Mouse (Mus musculus): ENCODE data around the gene Acnat2. TPM values are rescaled to one million over a fixed set of nuclear protein-coding genes. Genes with fewer than 3 reads are reported as not detected.
"Not testable (repeated sequence)": the region's sequence is repeated elsewhere in the genome, so short reads cannot be mapped to it uniquely, and the experiment has no call there.

Acnat2 gene
- total RNA-seq (2015) (not detected in 2 replicates), total RNA-seq (2017) (not detected in 2 replicates)

GRCm38 (mm10) chr4:49407957-49408356 is at the start of gene Acnat2:
Gene Acnat2, minus strand, starts transcription at chr4:49408151.
- ATAC-seq (replicated peaks; ENCODE audit: poor library complexity): not testable (repeated sequence)

DNA sequence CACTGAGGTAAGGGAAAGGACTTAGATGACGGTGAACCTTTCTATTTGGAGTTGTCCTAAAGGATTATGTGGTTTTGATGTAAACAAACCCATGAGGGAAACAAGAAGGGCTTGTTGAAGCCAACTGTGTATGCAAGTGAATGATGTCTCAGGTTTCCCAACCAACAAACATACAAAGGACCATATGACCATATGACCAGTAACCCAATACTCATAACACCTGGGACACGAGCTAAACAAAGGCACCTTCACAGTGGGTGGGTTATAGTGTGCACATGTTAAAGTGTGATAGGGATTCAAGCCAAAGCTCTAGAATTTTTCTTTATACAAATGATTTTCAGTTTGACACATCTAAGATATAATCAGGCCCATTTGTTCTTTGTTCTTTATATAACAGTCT is 48.2 kb upstream of the Acnat2 start:
- ATAC-seq (replicated peaks; ENCODE audit: poor library complexity): no peak

DNA sequence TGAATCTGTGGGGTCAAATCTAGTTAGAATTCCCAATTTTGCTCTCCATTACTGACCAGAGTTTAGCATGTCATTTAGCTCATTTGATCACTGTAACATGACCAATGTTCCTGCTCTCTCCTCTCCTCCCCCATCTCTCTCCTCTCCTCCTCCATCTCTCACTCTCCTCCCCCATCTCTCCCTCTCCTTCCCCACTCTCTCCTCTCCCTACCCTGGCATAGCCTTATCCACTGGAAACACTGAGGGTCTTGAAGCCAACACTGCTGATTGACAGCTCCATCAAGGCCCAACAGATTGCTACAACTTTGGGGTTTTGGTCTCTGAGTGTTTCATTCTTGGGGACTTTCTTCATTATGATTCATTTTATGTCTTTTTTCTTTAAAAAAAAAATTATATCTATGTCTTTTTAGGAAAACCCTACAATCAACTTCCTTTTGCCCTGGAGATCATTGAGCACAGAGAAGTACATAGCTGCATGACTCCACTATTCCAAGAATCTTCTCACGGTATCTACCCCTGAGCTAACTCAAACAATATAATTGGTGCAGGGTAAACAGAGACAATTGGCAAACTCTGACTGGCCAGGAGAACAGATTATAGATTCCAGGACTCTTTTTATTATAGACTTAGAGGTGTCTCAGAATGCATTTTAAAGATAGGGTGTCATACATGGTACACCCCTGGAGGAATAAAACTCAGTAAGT is 44.0 kb upstream of the Acnat2 start:
- peak; percentile 17; the same call in 1 of the 2 replicates for ATAC-seq (replicated peaks; ENCODE audit: poor library complexity)

DNA sequence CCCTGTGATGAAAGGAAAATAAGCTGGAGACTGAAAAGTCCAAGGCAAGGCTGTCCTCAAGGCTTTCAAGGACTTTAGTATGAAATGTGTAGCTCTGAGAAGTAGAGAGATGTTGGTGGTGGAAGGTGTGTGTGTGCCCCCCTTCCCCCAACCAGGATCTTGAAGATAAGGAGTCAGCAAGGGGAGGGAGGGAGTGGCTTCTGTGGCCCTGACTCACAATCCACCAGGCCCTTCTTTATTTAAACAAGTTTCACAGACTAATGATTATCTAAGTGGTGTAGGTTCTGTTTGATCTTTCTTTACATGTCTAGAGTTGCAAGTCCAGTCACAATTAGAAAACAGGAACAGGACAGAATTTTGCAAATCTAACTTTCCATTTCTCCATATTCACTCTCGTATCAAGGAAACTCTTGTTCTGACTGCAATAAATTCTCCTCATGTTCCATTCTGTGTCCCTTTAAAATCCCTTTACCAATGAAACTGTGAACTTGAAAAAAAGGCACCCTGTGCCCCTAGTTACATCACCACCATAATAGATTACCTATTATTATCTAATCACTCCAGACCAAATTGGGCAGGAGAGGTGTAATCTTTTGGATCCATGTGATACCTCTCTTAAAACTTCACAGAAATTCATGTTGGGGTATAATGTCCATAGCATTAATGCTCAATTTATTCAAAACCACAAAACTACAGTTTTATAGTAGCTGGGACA is 43.3 kb upstream of the Acnat2 start:
- peak; percentile 50 for ATAC-seq (replicated peaks; ENCODE audit: poor library complexity)

- not testable (repeated sequence) for ATAC-seq (replicated peaks; ENCODE audit: poor library complexity)
These were observed 29.0 kb upstream of the Acnat2 start for GRCm38 (mm10) chr4:49436968-49437367.

DNA sequence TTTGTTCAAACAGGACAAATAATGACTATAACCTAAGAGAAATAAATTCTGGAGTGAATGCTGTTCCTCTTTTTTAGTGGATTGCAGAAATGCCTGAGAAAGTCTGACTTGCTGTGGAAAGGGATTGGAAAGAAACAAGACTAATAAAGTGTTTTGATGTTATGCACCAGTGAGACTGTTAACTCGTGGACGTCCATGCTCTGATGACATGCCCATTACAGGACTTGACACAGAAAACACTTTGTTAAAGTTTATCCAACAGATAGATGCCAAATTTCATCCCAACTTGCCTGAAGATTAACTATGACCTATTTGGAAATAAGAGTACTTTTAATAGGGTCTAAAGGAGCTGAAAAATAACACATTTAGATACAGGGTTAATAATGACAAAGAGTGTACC is 2.2 kb upstream of the Acnat2 start:
- ATAC-seq (replicated peaks; ENCODE audit: poor library complexity): not testable (repeated sequence)

DNA sequence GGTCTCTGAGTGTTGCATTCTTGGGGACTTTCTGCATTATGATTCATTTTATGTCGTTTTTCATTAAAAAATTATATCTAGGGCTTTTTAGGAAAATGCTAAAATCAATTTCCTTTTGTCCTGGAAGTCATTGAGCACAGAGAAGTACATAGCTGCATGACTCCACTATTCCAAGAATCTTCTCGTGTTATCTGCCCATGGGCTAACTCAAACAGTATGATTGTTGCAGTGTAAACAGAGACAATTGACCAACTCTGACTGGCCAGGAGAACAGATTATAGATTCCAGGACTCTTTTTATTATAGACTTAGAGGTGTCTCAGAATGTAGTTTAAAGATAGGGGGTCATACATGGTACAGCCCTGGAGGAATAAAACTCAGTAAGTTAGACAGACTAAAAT is 21.1 kb downstream of the Acnat2 start:
- ATAC-seq (replicated peaks; ENCODE audit: poor library complexity): no peak

DNA sequence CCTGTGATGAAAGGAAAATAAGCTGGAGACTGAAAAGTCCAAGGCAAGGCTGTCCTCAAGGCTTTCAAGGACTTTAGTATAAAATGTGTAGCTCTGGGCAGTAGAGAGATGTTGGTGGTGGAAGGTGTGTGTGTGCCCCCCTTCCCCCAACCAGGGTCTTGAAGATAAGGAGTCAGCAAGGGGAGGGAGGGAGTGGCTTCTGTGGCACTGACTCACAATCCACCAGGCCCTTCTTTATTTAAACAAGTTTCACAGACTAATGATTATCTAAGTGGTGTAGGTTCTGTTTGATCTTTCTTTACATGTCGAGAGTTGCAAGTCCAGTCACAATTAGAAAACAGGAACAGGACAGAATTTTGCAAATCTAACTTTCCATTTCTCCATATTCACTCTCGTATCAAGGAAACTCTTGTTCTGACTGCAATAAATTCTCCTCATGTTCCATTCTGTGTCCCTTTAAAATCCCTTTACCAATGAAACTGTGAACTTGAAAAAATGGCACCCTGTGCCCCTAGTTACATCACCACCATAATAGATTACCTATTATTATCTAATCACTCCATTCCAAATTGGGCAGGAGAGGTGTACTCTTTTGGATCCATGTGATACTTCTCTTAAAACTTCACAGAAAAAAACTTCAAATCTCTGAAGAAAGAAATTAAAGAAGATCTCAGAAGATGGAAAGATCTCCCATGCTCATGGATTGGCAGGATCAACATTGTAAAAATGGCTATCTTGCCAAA is 24.2 kb downstream of the Acnat2 start:
- not testable (repeated sequence) for ATAC-seq (replicated peaks; ENCODE audit: poor library complexity)

DNA sequence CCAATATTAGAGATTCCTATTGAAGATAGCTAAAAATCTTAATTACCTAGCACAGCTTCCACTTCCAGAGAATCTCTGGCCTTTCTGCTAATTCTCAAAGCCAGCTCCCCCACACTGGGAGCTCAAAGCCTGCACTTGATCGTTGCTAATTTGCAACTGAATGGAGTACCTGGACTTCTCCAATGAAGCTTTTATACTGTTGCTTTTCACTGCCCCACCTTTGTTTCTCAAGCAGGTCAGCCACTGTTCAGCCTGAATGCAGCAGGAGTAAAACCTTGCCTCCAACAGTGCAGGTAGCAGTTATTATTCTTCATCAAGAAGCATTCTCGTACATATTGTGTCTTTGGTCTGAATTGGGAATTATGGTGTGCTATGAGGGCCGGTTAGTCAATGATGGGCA is 39.9 kb downstream of the Acnat2 start:
- ATAC-seq (replicated peaks; ENCODE audit: poor library complexity): not testable (repeated sequence)

GRCm38 (mm10) chr4:49357097-49357496 is 50.9 kb downstream of the Acnat2 start:
- ATAC-seq (replicated peaks; ENCODE audit: poor library complexity): no peak

DNA sequence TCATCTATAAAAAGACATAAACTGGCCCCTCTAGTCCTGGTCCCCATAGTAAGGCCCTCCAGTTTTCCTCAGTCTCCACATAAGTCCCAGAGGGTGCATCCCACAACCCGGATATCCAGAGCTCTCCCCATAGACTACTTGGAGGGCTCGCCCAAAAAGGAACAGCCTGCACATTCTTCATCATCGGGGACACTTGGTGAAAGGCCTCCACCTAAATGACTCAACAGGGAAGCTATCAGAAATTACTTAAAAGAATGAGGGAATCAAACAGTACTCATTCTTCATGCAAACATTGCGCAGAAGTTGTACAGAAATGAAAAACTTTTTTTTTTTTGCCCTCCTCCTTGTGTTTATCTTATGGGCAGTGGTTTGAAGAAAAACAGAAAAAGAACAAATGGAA is 57.5 kb downstream of the Acnat2 start:
- ATAC-seq (replicated peaks; ENCODE audit: poor library complexity): no peak

GRCm38 (mm10) chr4:49348677-49349076 is 59.3 kb downstream of the Acnat2 start:
- no peak for ATAC-seq (replicated peaks; ENCODE audit: poor library complexity)

- ATAC-seq (replicated peaks; ENCODE audit: poor library complexity): not testable (repeated sequence)
These were observed 60.0 kb downstream of the Acnat2 start for GRCm38 (mm10) chr4:49348001-49348400.

DNA sequence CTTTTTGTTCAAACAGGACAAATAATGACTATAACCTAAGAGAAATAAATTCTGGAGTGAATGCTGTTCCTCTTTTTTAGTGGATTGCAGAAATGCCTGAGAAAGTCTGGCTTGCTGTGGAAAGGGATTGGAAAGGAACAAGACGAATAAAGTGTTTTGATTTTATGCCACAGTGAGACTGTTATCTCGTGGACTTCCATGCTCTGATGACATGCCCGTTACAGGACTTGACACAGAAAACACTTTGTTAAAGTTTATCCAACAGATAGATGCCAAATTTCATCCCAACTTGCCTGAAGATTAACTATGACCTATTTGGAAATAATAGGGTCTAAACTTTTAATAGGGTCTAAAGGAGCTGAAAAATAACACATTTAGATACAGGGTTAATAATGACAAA is 67.9 kb downstream of the Acnat2 start:
- ATAC-seq (replicated peaks; ENCODE audit: poor library complexity): not testable (repeated sequence)

- not testable (repeated sequence) for ATAC-seq (replicated peaks; ENCODE audit: poor library complexity)
These were observed 70.0 kb downstream of the Acnat2 start for GRCm38 (mm10) chr4:49337949-49338348.

Other genes starting within 250 kb of the Acnat2 start
- not detected in 2 replicates for gene Acnat1, start 65.8 kb upstream of the Acnat2 start, total RNA-seq (2015)
- not detected in 2 replicates for gene Acnat1, start 65.8 kb upstream of the Acnat2 start, total RNA-seq (2017)
- not detected in 2 replicates for gene Baat, start 98.4 kb upstream of the Acnat2 start, total RNA-seq (2015)
- gene Baat, start 98.4 kb upstream of the Acnat2 start, total RNA-seq (2017): not detected in 2 replicates
- gene Mrpl50, start 112.9 kb upstream of the Acnat2 start, total RNA-seq (2015): 45.5 and 50.4 TPM in 2 replicates
- gene Mrpl50, start 112.9 kb upstream of the Acnat2 start, total RNA-seq (2017): 35.6 and 44.8 TPM in 2 replicates
- 8.7 and 9.7 TPM in 2 replicates for gene Zfp189, start 113.0 kb upstream of the Acnat2 start, total RNA-seq (2015)
- 4.0 and 7.6 TPM in 2 replicates for gene Zfp189, start 113.0 kb upstream of the Acnat2 start, total RNA-seq (2017)
- gene Aldob, start 141.4 kb upstream of the Acnat2 start, total RNA-seq (2015): not detected in 2 replicates
- not detected in 2 replicates for gene Aldob, start 141.4 kb upstream of the Acnat2 start, total RNA-seq (2017)
- 0.35 and 0.61 TPM in 2 replicates for gene Tmem246, start 189.7 kb upstream of the Acnat2 start, total RNA-seq (2015)
- 0.08 and 0.20 TPM in 2 replicates for gene Tmem246, start 189.7 kb upstream of the Acnat2 start, total RNA-seq (2017)
- gene Rnf20, start 223.9 kb upstream of the Acnat2 start, total RNA-seq (2015): 39.5 and 42.9 TPM in 2 replicates
- 121 and 156 TPM in 2 replicates for gene Rnf20, start 223.9 kb upstream of the Acnat2 start, total RNA-seq (2017)